Mouse (Mus musculus) v-Abl transformed pro-B cells (cell line): Measurements from ENCODE around the gene Wdr25.

Source experiments
- in situ Hi-C, 2 experiments: fragments of 400-800 bp; cut with MboI; formaldehyde crosslinking; loops; one replicate each; pipeline ENCODE4 v1.15.1; 2025; ENCODE audit not compliant: unreplicated experiment in 2 of 2

The Wdr25 gene

DNA sequence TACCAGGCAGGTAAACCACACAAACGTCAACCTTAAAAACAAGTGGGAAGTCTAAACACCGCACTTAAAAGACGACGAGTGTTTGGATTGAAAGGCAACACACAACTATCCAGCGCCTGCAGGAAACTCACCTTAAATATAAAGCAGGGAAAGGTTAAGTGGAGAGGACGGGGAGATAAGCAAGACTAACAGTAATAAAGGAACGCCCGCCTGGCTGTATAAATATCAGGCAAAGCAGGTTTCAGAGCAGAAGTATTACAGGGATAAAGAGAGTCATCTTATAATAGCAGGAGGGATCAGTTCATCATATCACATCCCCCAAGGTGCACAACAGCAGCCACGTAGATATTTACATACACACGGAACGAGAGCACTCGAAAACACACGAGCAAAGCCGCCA is 78.8 kb downstream of the Wdr25 start:
- in situ Hi-C loops: no loop called here

DNA sequence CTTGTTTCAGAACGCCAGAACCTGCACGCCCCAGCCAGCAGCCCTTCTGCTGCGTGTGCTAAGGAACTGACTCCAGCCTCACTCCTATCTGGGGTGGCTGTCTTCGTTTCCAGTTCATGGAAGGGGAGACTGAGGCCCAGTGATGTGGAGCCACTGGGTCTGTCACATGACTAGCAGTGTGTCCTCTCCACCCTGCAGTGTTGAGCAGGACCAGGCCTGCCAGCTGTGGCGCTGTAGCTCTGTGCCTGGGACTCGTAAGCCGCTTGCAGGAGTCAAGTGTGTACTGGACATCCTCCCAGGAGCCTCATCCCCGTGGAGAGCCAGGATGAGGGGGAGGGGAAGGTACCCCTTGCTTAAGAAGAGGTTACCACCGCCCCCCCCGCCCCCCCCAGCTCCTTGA is 86.5 kb downstream of the Wdr25 start:
- in situ Hi-C loops: no loop called here

DNA sequence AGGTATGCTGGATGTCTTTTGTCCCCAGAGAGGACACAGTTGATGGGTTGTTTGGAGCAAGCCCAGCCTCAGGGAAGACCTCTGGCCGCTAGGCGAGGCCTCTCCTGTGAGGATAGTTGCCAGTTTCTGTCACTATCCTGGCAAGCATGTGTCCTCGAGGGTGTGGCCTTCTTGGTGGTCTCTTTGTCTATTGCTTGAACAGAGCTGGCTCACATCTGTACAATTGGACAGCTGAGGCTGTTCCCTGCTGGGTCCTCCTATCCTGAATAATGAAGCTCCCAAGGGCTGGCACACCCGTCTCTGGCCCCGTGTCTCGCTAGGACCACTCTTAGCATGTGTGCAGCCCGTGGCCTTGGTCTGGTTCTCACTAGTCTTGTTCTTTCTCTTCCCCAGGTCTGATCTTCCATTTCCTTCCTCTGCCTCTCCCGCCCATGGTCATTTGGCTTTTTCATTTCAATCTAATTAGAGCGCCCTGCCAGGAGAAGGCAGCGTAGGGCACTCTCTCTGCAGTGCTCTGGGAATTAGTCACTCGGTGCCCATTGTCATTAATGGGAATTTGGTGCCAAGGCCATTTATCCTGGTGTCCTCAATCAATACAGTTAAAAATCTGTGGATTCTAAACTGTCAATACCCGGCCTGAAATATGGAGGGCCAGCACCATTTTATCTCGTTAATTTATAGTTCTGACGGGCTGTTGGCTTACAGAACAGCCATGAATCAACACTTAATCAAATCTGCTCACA is 88.7 kb downstream of the Wdr25 start:
- in situ Hi-C loops: no loop called here

DNA sequence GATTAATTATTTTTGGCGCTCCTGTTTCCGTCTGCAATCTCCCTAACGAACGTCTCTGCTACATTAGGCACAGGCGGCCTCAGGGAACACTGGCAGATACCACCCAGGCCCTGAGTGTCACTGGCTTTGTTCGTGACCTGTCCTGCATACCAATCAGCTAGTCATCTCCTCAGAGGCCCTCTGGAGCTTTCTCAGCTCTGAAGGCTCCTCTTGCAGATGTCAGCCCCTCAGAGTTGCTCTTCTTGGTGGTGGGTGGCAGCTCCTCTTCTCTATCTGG is 89.2 kb downstream of the Wdr25 start:
- in situ Hi-C loops: no loop called here

DNA sequence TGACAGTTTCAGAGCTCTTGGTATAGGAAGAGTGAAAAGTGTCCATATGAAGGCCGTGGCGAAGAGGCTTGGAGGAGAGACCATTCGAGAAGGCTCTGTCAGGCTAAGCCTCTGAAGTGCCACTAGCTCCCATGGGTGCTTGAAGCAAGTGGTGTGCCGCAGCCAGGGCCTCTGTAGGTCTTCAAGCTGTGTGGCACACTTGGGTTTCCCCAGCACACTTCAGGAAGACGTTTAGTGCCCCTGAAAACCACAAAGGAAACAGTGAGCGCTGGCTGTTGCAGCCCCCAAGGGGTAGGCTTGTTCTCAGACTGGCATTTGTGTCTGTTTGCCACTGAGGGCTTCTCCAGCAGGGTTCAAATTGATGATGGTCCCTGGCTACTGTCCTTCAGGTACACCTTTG is 90.1 kb downstream of the Wdr25 start:
- in situ Hi-C loops: no loop called here

DNA sequence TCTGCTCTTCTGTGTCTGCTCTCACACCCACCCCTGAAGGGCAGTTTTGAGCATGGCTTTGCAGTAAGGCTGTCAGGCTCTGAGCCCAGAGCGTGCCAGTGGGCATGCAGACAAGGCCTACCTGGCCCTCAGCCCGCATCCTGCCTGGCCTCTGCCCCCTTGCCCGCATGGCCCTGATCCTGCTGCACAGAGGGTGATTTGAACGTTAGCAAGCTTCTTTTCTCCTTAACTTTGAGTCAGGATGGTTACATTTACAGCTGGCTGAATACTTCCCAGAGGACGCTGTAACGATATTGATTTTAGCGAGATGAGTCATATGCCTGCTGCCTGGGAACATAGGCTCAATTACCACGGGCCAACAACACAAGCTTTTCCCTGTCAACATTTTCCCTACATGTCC is 91.0 kb downstream of the Wdr25 start:
- in situ Hi-C loops: no loop called here

DNA sequence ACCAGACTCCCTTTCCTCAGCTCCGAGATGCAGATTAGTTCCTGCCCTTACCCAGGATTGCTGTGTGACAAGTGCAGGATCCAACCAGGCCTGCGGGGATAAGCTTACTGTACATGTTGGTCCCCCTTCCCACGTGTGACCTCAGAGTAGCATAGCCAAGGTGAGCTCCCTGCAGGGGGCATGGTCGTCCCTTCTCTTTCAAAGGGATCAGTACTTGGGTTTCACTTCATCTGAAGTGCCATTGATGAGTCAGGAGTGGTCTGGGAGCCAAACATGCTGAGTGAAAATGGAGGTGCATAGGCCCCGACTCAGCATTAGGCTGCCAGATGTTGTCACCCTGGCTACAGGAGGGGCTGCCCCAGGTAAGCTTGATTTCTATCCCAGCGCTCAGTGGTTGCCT is 91.6 kb downstream of the Wdr25 start:
- in situ Hi-C loops: no loop called here

DNA sequence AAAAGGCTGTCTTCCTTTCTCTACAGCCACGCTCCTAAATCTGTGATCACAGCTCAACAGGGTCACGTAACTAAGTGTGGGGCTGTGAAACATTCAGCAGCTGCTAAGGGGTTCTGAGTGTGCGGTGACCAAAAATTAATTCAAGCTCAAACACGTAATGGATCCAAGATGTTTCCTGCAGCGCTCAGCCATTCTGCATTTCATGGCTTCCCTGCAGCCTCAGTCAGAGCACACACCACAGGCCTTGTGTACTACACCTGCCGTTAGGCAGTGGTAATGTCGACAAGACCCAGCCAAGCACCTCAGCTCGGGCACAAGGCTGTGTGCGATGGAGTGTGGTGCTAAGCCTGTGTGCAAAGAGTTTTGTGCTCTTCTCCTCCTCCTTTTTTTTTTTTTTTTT is 94.0 kb downstream of the Wdr25 start:
- in situ Hi-C loops: no loop called here

DNA sequence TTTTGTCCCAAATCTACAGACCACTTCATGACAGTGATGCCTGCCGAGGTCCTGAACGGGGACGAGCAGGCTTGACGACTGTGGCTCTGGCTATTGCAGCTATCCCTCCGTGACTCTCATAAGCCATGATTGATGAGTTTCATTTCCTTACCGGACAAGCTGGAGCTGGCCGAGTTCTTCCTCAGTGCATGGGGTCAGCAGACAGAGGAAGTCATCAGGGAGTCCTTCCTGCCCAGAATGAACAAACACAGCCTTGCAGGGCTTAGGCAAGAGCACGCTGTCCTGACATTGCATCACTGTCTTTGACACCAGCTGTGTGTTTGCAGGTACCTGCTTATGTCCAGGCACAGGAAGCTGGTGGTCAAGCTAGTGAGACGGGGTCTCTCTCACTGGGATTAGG is 97.0 kb downstream of the Wdr25 start:
- in situ Hi-C loops: no loop called here

DNA sequence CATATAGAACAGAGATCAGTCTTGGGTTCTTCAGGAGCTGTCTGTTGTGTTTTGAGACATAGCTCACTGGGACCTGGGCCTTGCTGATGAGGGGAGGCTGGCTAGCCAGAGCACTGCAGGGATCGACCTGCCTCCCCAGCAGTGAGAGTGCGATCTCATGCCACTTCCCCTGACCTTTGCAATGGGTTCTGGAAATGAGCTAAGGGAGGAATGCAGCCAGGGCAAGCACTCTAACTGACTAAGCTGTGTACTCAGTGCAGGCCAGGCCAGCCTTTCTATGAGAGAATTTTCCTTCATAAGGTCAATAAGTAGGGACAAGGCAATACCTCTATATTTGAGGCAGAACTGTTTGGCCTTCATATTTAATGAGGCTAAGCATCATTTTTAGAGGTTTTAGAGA is 99.6 kb downstream of the Wdr25 start:
- in situ Hi-C loops: no loop called here

DNA sequence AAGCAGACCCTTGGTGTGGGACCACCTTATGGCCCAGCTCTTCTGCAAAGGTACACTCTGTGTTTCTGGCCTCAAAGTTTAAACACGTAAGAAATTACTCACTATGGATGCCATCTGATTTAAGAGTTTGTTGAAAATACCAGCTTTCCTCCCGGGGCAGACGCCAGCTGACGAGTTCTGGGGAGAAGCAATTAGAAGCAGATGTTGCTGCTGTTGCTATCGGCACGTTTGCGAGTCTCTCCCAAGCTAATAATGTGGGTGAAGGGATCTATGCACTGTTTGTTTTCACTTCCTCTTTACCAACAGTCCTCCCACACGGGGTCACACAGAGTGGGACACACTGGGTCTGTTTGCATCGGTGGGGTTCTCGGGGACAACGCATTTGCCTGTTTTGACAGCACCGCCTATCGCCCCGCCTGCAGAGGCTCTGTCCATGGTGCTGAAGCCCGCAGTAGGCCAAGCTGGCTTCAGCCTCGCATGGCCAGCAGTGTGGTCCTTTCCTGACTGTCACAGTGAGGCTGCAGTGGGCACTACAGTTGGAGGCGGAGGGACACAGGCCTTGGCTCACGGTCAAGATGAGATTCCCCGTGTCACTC is 101.1 kb downstream of the Wdr25 start:
- in situ Hi-C loops: no loop called here

DNA sequence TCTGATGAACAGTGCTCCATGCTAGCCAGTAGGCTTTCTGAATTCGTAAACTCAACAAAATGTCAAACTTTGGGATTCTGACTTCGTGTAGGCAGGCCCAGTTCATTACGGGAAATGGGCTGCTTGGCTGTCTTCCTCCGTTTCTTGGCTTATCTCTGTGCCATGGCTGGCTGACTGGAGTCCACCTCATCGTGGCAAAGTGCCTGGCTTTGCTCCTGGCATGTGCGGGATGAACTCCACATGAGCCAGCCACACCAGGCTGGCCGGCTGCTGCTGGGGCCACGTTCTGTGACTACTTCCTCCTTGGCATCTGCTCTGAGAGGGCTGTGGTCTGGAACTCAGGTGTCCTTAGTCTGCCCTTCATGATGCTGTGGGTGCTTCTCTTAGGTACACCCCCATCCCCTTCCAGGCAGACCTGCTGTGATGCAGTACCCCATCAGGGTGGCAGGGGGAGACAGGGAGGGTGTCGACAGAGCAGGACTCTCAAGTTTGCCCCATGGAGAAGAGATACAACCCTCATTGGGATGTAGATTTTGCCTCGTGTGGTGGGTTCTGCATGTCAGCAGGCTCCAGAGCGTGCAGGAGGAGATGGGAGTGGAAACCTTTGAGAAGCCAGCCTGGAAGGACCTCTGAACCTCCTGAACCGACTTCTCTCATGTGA is 102.7 kb downstream of the Wdr25 start:
- in situ Hi-C loops: no loop called here

DNA sequence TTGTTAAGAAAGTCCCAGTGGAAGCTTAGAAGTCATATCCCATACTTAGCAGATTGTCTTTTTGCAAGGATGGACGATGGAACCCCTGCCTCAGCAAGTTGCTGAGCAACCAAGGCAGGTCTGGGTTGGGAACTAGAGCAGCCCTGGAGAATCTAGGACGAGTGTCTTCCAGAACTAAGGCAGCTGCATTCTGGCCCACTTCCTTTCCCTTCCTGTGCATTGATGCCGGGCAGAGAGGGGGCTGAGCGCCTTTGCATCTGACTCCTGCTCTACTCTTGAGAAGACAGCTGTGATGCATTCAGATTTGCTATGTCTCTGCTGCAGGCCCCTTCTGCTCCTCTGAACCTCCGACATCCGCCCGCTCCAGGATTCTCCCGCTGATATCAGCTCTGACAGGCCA is 103.8 kb downstream of the Wdr25 start:
- in situ Hi-C loops: no loop called here

DNA sequence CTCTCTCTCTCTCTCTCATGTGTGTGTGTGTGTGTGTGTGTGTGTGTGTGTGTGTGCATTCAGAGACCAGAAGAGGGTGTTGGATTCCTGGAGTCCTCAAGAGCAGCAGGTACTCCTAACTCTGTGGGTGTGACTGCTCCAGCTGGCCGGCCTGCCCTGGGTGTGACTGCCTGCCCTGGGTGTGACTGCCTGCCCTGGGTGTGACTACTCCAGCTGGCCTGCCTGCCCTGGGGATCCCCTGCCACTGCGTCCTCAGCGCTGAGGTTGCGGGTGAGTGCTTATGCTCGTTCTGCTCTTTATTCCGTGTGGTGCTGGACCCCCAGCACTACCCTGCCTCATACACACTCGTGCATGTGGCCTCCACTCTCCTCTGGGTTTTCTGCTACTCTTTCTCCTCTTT is 109.5 kb downstream of the Wdr25 start:
- in situ Hi-C loops: no loop called here

DNA sequence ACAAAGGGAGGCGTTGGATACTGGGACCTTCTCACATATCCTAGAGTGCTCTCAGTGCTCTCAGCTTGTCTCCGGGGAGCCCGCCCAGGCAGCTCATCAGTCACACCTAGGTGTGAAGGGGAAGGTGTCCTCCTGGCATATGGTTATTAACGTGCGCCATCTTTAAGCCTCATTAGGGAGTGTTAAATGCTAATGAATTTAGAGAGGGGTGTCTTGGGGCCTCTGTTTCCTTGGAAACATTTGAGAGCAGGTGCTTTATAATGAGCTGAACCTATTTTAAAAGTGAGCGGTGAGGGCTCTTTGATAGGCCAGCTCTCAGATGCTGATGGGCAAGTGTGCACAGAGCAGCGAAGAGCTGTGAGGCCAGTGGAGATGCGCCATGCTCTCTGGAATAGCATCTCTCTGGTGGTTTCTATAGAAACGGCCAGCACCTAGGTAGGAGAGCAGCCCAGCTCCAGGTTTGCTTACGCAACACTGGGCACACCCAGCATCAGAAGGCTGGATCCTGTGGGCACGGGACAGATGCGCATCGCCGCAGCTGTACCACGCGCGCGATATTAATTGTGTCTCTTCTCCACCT is 116.7 kb downstream of the Wdr25 start:
- in situ Hi-C loops: no loop called here

DNA sequence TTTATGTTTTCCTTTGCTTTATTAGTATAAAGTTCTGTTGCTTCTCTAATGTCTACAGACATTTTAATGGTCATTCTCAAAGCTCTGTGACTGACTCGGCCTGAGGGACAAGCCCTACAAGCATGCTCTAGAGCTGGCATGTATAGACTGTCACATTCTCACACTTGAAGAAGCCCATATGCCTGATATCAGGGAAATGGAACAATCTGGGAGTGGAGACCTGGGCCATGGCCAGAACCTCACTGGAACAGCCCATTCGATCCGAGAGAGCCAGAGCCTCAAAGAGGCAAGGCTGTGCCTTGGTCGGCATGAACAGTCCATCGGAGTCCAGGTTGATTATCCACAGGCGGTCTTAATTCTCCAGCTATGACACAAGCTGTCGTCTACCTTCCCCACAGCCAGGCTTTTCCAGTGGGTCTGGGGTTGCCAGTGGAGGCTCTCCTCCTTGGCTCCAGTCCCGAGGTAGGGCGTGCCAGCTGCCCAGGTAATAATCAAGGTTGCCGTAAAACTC is 128.8 kb downstream of the Wdr25 start:
- in situ Hi-C loops: no loop called here

DNA sequence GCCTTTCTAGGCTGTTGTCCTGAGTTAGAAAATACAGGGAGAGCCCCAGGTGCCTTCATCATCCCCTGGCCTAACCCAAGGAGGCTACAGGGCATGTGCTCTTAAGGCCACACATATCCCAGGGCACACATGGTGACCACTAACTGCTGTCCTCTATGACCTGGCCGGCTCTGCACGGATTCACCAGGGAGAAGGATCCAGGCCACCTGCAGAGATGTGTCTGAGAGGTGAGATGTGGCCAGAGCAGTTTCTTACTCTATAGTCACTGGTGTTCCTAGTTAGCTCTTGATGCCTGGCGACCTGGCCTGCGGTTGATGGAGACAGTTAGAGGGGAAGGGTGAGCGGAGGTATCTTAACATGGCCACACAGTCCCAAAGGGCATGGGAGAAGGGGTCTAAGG is 129.5 kb downstream of the Wdr25 start:
- in situ Hi-C loops: no loop called here

DNA sequence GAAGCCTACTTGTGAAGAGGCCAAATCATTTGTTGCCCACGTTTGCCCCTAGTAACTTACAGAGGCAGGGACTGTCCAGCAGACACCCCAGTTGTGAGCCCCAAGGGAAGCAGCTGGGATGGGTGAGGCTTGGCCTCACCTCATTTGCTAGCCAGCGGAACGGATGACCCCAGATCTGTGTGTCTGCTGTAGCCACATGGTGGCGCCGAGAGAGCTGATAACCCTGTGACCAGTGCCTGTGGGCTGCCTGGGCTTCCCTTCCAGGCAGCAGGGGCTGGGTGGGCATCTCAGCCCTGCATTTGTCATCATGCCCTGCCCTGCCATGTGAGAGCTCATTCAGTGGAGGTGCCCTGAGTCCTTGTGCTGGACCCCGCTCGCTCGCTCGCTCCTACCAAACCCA is 130.3 kb downstream of the Wdr25 start:
- in situ Hi-C loops: no loop called here

DNA sequence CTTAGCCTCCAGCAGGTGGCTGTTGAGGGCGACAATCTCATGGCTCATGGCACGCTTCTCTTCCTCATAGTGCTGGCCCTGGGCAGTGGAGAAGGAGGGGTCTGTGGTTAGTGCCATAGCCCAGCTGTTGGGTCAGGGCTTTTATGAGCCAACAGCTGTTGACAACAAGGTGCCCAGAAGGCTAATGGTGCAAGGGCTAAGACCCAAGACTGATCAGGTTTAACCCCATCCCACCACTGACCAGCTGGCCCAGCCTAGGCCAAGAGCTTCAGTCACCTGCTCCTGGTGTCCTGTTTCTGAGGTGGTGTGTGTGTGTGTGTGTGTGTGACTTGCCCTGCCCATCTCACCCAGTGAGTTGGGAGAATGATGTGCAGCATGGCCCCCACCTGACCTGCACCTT is 143.6 kb downstream of the Wdr25 start:
- in situ Hi-C loops: no loop called here

DNA sequence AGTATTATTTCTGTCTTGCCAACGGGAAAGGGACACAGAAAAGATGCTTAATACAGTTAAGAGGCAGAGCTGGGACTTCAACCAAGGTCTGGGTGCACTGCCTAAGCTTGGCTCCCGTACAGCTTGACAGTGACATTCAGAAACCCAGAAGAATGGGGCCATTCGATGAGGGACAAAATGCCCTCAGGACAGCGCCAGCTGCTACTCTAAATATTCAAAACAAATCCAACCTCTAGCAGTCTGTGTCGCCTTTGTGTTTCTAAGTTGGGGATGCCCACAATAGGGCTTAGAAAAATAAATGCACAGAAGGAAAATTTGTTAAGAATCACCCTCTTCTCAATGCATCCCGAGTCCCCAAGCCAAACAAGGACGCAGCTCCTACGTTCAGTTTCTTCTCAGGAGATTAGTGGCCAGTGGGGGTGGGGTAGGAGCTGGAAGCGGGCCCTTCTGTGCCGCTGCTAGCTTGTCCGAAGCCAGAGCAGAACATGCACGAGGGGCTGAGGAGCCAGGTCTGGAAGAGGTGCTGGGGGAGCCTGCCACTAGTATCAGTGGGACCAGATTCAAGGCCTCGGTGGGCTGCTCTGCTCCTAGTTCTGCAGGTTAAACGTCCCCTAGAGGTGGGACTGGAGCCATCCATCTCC is 144.9 kb downstream of the Wdr25 start:
- in situ Hi-C loops: no loop called here

DNA sequence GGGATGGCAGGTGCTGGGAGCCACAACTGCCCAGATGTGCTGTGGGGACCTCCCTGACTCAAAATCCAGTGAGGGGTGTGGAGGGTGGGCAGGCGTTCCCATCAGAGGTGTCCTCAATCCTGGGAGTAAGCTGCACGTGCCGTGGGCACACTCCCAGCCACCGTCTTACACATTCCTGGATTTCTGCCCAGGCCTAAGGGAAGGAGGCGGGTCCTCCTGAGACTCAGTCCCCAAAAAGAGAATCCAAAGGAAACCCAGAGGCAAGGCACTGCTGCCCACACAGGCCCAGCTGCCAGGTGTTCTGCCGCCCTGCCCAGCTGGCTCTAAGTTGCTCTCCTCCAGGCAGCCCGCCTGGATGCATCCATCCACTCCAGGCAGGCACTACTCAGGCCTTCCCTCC is 145.9 kb downstream of the Wdr25 start:
- in situ Hi-C loops: no loop called here
